Mouse (Mus musculus): Measurements from ENCODE around the gene Pcolce2.
A peak's percentile ranks its signal among the peaks of the same experiment; 100 is the strongest.

- TF ChIP-seq CTCF (IDR thresholded peaks at IDR 0.05; ENCODE audit: borderline replicate concordance, extremely low read depth, insufficient read depth, insufficient read length) (peak; percentile 44; the same call in 1 of the 2 replicates), POLR2A (IDR thresholded peaks at IDR 0.05; ENCODE audit: borderline replicate concordance, extremely low read depth, insufficient read depth, insufficient read length, poor library complexity, severe bottlenecking) (no peak)
These were observed 35.4 kb downstream of the Pcolce2 start for GRCm38 (mm10) chr9:95672760-95673159.

Measured in brain, embryonic 14.5 days (tissue).